Mouse (Mus musculus): Measurements from ENCODE around the gene C130050O18Rik.

- TF ChIP-seq CTCF (IDR thresholded peaks at IDR 0.05; ENCODE audit: extremely low read depth, insufficient read depth, low read length) (no peak), POLR2A (IDR thresholded peaks at IDR 0.05; ENCODE audit: extremely low read depth, insufficient read depth, low read length) (no peak)
Observed at GRCm38 (mm10) chr5:139433842-139434568, 28.9 kb downstream of the C130050O18Rik start.
